Mouse (Mus musculus) kidney, adult 10 weeks (tissue): ENCODE data around the gene Gzmm. TPM values are rescaled to one million over a fixed set of nuclear protein-coding genes. Genes with fewer than 3 reads are reported as not detected.

Experiments
- polyA plus RNA-seq: library from polyadenylated mRNA; stranded (reverse); fragments of 350-450 nt; fragmentation: Illumina TruSeq; extraction: RNeasy Lipid Tissue Mini Kit (QIAGEN cat#74804); gene quantifications from one replicate; pipeline ENCODE4 v1.2.3, GENCODE M21; 2014; ENCODE audit warnings: low read depth, low replicate concordance

Gene Gzmm
- polyA plus RNA-seq = not detected

GRCm38 (mm10) chr10:79688720-79689119 is at the start of gene Gzmm:
Gene Gzmm (plus strand): TSS chr10:79689020.

DNA sequence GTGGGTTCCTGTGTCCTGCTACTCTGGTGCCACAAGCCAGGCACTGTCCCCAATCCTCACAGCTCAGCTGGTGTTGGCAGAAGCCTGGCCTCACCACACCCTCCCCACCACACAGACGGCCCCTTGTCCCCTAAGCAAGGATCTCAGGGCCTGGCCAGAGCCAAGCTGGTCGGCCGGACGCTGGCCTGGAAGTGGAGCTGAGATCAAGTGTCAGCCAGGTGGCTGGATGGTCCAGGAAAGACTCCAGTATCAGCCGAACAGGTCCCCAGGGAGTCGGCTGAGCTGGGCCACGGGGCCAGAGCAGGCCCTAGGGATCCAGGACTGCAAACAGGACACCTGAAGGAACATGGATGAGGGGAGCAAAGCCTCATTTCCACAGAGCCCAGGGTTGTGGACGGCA is 43.1 kb upstream of the Gzmm start, which contains the start of gene Odf3l2:
Gene Odf3l2 (minus strand): TSS at position 28 of the 400 bp plus-strand sequence.

GRCm38 (mm10) chr10:79664131-79664665 is 24.6 kb upstream of the Gzmm start, which contains the start of gene Madcam1:
Gene Madcam1 (plus strand): TSS chr10:79664559.

GRCm38 (mm10) chr10:79668771-79669575 is 19.8 kb upstream of the Gzmm start, which contains the start of gene Tpgs1:
Gene Tpgs1 (plus strand): TSS chr10:79669369.

GRCm38 (mm10) chr10:79681591-79682245 is 7.1 kb upstream of the Gzmm start, which contains the start of gene Cdc34:
Gene Cdc34 (plus strand): TSS chr10:79682195.

GRCm38 (mm10) chr10:79704065-79704969 is 15.5 kb downstream of the Gzmm start, which contains the start of gene Bsg:
Gene Bsg (plus strand): TSS chr10:79704491.

GRCm38 (mm10) chr10:79716254-79716987 is 27.6 kb downstream of the Gzmm start, which contains the start of gene Hcn2:
Gene Hcn2 (plus strand): TSS chr10:79716634.

Other genes starting within 250 kb of the Gzmm start
- gene Vmn2r83, start 220.3 kb upstream of the Gzmm start, polyA plus RNA-seq = not detected
- 3.4 TPM for gene Plpp2, start 155.2 kb upstream of the Gzmm start, polyA plus RNA-seq
- gene Mier2, start 133.8 kb upstream of the Gzmm start, polyA plus RNA-seq = not detected
- gene Theg, start 101.7 kb upstream of the Gzmm start, polyA plus RNA-seq = not detected
- gene C2cd4c, start 75.0 kb upstream of the Gzmm start, polyA plus RNA-seq = not detected
- not detected for gene Shc2, start 51.1 kb upstream of the Gzmm start, polyA plus RNA-seq
- not detected for gene Odf3l2, start 43.3 kb upstream of the Gzmm start, polyA plus RNA-seq
- not detected for gene Madcam1, start 24.5 kb upstream of the Gzmm start, polyA plus RNA-seq
- gene Tpgs1, start 19.7 kb upstream of the Gzmm start, polyA plus RNA-seq = not detected
- not detected for gene Cdc34, start 6.8 kb upstream of the Gzmm start, polyA plus RNA-seq
- gene Bsg, start 15.5 kb downstream of the Gzmm start, polyA plus RNA-seq = 293 TPM
- not detected for gene Hcn2, start 27.6 kb downstream of the Gzmm start, polyA plus RNA-seq
- gene Polrmt, start 57.6 kb downstream of the Gzmm start, polyA plus RNA-seq = 4.2 TPM
- gene Fgf22, start 66.1 kb downstream of the Gzmm start, polyA plus RNA-seq = not detected
- 0.36 TPM for gene Rnf126, start 77.9 kb downstream of the Gzmm start, polyA plus RNA-seq
- gene Fstl3, start 88.3 kb downstream of the Gzmm start, polyA plus RNA-seq = 2.6 TPM
- gene Prss57, start 101.9 kb downstream of the Gzmm start, polyA plus RNA-seq = not detected
- gene Palm, start 104.6 kb downstream of the Gzmm start, polyA plus RNA-seq = 1.1 TPM
- gene Misp, start 132.0 kb downstream of the Gzmm start, polyA plus RNA-seq = 0.49 TPM
- gene Ptbp1, start 165.4 kb downstream of the Gzmm start, polyA plus RNA-seq = 40.9 TPM
- not detected for gene Prtn3, start 185.5 kb downstream of the Gzmm start, polyA plus RNA-seq
- gene Plppr3, start 185.6 kb downstream of the Gzmm start, polyA plus RNA-seq = not detected
- gene Elane, start 197.2 kb downstream of the Gzmm start, polyA plus RNA-seq = not detected
- not detected for gene Cfd, start 201.8 kb downstream of the Gzmm start, polyA plus RNA-seq
- gene Med16, start 219.9 kb downstream of the Gzmm start, polyA plus RNA-seq = 0.20 TPM
- not detected for gene Gm26602, start 221.8 kb downstream of the Gzmm start, polyA plus RNA-seq
- gene Kiss1r, start 228.0 kb downstream of the Gzmm start, polyA plus RNA-seq = 0.16 TPM
- gene R3hdm4, start 232.2 kb downstream of the Gzmm start, polyA plus RNA-seq = 6.4 TPM
- 3.1 TPM for gene Arid3a, start 238.0 kb downstream of the Gzmm start, polyA plus RNA-seq